Mouse (Mus musculus) midbrain, embryonic 11.5 days (tissue): ENCODE measurements around the gene Acbd3. TPM values are rescaled to one million over a fixed set of nuclear protein-coding genes. Genes with fewer than 3 reads are reported as not detected.

Experiments
- ATAC-seq: fragments of 200-750 bp; cut with Nextera tagmentation; 2 replicates; pipeline ENCODE4 v1.8.0; 2017; ENCODE audit warnings: moderate TSS enrichment, moderate library complexity; ENCODE audit not compliant: low FRiP score
- DNase-seq: peaks from one replicate; pipeline ENCODE4 v3.0.0; 2015; ENCODE audit warnings: low spot score; ENCODE audit errors: missing footprints
- H3K27ac ChIP-seq: fragments of 300-500 bp; sonication (generic); 2 replicates; pipeline ENCODE4 v1.5.1; 2014; ENCODE audit warnings: low read depth, low read length
- H3K27me3 ChIP-seq: fragments of 300-500 bp; sonication (generic); 2 replicates; pipeline ENCODE4 v1.6.1; 2014; ENCODE audit warnings: mild to moderate bottlenecking, low read length, moderate library complexity, mixed read lengths; ENCODE audit not compliant: control insufficient read depth, insufficient read depth
- H3K36me3 ChIP-seq: fragments of 300-500 bp; sonication (generic); 2 replicates; pipeline ENCODE4 v1.6.1; 2014; ENCODE audit warnings: mild to moderate bottlenecking, low read length, moderate library complexity, mixed read lengths; ENCODE audit not compliant: control insufficient read depth, insufficient read depth
- H3K4me1 ChIP-seq: fragments of 300-500 bp; sonication (generic); 2 replicates; pipeline ENCODE4 v1.6.1; 2014; ENCODE audit warnings: low read length; ENCODE audit not compliant: control insufficient read depth, insufficient read depth
- H3K4me2 ChIP-seq: fragments of 300-500 bp; sonication (generic); 2 replicates; pipeline ENCODE4 v1.6.1; 2014; ENCODE audit warnings: mild to moderate bottlenecking, moderate library complexity
- H3K4me3 ChIP-seq: fragments of 300-500 bp; sonication (generic); 2 replicates; pipeline ENCODE4 v1.5.1; 2014; ENCODE audit warnings: low read depth, low read length
- H3K9ac ChIP-seq: fragments of 300-500 bp; sonication (generic); 2 replicates; pipeline ENCODE4 v1.6.1; 2014; ENCODE audit warnings: low read length
- H3K9me3 ChIP-seq: fragments of 300-500 bp; sonication (generic); 2 replicates; pipeline ENCODE4 v1.6.1; 2016; ENCODE audit warnings: low read length; ENCODE audit not compliant: control insufficient read depth
- WGBS: fragments of 180-500 bp; shearing (Covaris S2); extraction: QIAGEN DNeasy Blood & Tissue Kit; methylation state at CpG from one replicate; pipeline ENCODE4 v1.1.7; 2014; 5-methylcytosine and 5-hydroxymethylcytosine counted together
- polyA plus RNA-seq: library from polyadenylated mRNA; unstranded; fragments of >200 nt; fragmentation: Nextera tagmentation; extraction: Ambion mirVana; gene quantifications from 2 replicates; pipeline ENCODE4 v1.2.1, GENCODE M21; 2014

The Acbd3 gene
- polyA plus RNA-seq, 1 experiment from 2014 or later = 20.8 TPM

DNA sequence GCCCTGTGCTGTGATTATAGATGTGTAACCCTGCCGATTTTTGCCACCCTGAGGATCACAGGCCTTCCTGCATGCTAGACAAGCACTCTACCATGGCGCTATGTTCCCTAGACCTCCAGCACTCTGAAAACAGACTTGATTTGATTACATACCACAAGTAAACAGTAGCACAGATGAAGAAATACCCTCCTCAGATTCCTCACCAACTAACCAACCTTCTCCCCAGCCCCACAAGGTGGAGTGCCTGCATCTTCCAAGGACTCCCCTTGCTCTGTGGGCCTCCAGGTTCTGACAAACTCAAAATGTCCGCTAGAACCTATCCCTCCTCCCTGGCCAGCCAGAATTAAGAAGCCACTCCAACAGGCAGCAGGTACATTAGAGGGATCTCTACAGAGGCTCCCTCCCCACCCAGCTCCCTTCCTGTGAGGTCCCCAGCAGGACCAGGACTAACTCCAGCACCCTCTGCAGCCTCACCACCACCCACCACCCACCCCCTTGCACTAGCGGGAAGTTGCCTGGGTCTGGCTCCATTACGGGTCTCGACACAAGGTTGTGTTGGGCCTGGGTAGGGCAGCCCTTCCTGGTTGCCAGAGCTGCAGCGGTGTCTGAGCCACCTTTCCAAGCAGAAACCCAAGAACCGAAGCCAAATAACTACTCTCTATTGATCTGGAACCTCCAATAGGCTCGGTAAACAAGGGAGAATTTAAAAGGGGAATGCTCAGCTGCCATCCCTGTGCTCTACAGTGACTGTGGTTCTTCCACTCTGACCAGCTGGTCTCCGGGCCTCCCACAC, 41.9 kb downstream of the Acbd3 start:
- peak; percentile 85 for DNase-seq

DNA sequence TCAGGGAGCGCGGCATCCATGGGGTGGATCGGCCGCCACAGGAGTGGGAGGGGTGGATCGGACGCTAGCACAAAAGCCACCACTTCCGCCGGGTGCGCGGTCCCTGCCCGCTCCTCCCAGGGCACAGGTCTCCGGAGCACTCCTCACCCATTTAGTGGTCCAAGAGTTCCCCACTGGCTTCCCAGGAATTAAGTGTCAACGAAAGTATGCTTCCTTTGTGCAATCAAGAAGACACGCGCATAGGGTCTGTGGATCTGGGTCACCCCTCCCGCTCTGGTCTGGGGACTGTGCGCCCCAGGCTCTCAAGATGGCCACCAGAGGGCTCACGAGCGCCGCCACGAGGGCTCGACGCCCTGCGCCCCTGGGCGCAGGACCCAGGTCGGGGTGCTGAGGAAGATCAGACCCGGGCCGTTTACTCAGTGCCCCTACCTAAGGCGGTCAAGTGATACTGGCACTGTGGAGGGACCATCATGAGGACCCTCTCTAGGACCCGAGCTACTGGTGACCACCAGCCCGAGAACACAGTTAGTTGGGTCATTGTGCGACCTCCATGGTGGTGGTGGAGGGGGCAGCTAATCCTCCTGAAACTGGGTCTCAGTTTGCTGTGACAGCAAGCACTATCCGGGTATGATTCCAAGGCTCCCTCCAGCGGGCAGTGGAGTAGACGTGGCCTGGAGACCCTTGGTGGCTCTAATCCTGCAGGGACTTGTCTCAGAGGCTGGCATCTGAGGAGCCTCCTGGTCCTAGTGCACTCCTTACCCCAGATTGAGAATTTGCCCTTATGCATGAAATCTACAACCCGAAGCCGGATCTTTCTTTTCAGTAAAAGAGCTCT, 42.7 kb downstream of the Acbd3 start:
- peak overlapping the region; percentile 57 for H3K27ac ChIP-seq
- no peaks in the 10 kb centered on the region for H3K9me3 ChIP-seq
- H3K36me3 ChIP-seq = no peaks in the 10 kb centered on the region
- DNase-seq (peak; percentile 98), ATAC-seq (peak; percentile 90)
- H3K4me3 ChIP-seq = peak overlapping the region; percentile 52
- 2% methylated on average over 37 of the region's 37 CpGs for WGBS
- peaks cover 12% of the 10 kb centered on the region for H3K4me1 ChIP-seq
- no peaks in the 10 kb centered on the region for H3K27me3 ChIP-seq
- H3K9ac ChIP-seq = peak overlapping the region; percentile 87
- peak overlapping the region; percentile 77 for H3K4me2 ChIP-seq

More for the DNA sequence above, 41.9 kb downstream of the Acbd3 start:
- Histone ChIP-seq H3K36me3 (no peaks in the 10 kb centered on the region), H3K27me3 (no peaks in the 10 kb centered on the region), H3K4me2 (peak overlapping the region; percentile 77), H3K27ac (peak overlapping the region; percentile 57), H3K9ac (peak overlapping the region; percentile 87), H3K9me3 (no peaks in the 10 kb centered on the region), H3K4me3 (peak overlapping the region; percentile 52), H3K4me1 (peaks cover 12% of the 10 kb centered on the region)
- peak; percentile 25; the same call in 1 of the 2 replicates for ATAC-seq
- 15% methylated on average over 10 of the region's 10 CpGs for WGBS

DNA sequence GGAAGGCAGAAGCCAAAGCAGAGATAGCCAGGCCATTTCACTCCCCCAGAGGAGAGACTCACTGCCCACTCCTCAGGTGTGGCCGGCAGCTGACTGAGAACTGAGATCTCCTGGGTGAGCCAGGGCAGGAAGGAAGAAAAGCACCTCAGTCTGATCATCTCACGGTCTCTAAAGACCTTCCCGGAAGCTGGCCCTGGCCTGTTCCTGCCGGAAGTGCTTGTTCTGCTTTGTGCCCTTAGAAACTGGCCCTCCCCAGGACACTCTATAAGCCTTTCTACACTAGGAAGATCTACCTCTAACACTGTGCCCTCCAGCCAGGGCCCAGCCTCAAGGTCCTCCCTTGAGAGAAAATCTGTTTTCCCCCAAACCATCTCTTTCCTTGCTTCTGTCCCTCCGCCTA, 45.5 kb downstream of the Acbd3 start:
- ATAC-seq (no peak), DNase-seq (no peak)
- H3K27me3 ChIP-seq = no peaks in the 10 kb centered on the region
- H3K36me3 ChIP-seq = no peaks in the 10 kb centered on the region
- 80% methylated on average over 5 of the region's 5 CpGs for WGBS
- H3K4me3 ChIP-seq = no peak overlapping the region
- no peak overlapping the region for H3K27ac ChIP-seq
- no peak overlapping the region for H3K9ac ChIP-seq
- peaks cover 5% of the 10 kb centered on the region; the same call in 1 of the 2 replicates for H3K9me3 ChIP-seq
- H3K4me1 ChIP-seq = peaks cover 12% of the 10 kb centered on the region
- H3K4me2 ChIP-seq = no peak overlapping the region

DNA sequence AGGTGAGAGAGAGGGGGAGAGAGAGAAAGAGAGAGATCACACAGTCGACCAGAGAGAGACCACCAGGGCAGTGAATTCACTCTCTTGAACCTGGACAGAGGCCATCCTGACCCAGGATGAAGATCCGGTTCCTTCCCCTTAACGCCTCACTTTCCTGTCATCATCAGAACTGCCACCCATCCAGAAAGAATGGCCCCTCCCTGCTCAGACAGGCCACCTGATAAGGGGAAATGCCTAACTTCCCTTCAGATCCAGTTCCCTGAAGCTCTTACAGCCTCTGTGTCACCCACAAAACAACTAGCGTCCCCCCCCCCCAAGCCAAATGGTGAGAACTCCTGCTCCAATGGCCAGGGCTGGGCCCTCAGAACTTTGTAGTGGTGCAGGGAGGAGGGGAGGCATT, 45.9 kb downstream of the Acbd3 start:
- H3K36me3 ChIP-seq = no peaks in the 10 kb centered on the region
- H3K4me2 ChIP-seq = no peak overlapping the region

DNA sequence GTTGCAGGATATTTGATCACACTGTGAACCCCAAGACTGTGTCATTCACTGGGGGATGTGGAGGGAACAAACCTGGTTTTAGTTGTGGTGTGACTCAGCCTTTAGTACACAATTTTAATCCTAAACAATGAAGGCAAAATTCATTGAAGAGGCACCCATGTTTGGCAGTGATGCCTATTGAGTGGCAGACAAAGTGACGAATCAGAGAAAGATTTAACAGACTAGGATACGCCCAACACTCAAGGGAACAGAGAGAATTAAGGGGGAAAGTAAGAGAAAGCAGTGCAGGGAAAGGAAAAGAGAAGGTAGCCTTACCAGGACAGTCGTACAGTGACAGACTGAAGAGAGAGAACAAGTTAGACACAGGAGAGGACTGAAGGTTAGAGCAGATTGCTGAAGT, 46.4 kb downstream of the Acbd3 start:
- WGBS = 87% methylated on average over 3 of the region's 3 CpGs
- Histone ChIP-seq H3K36me3 (no peaks in the 10 kb centered on the region), H3K27ac (no peak overlapping the region), H3K4me1 (peaks cover 11% of the 10 kb centered on the region), H3K4me3 (no peak overlapping the region), H3K9me3 (peaks cover 5% of the 10 kb centered on the region; the same call in 1 of the 2 replicates), H3K27me3 (no peaks in the 10 kb centered on the region), H3K9ac (no peak overlapping the region), H3K4me2 (no peak overlapping the region)
- ATAC-seq (no peak), DNase-seq (no peak)

More for the DNA sequence above, 45.9 kb downstream of the Acbd3 start:
- DNase-seq (no peak), ATAC-seq (no peak)
- peaks cover 12% of the 10 kb centered on the region for H3K4me1 ChIP-seq
- WGBS = 68% methylated on average over 4 of the region's 4 CpGs
- no peak overlapping the region for H3K9ac ChIP-seq
- H3K27me3 ChIP-seq = no peaks in the 10 kb centered on the region
- peaks cover 5% of the 10 kb centered on the region; the same call in 1 of the 2 replicates for H3K9me3 ChIP-seq
- no peak overlapping the region for H3K4me3 ChIP-seq
- H3K27ac ChIP-seq = no peak overlapping the region

DNA sequence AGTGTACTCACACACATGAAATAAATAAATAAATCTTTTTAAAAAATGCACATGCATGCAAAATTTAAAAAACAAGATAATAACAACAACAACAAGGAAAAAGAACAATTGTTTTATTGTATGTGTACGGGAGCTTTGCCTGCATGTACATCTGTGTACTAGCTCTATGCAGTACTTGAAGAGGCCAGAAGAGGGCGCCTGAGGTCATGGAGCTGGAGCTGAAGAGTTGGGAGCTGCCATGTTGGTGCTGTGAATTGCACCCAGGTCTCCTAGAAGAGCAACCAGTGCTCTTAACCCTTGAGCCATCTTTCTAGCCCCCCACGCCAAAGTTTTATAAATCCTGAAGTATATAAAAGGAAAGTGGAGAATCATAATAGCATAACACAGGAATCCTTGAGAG, 48.8 kb downstream of the Acbd3 start:
- Histone ChIP-seq H3K4me2 (no peak overlapping the region), H3K4me1 (no peaks in the 10 kb centered on the region), H3K9ac (no peak overlapping the region), H3K9me3 (peaks cover 5% of the 10 kb centered on the region; the same call in 1 of the 2 replicates), H3K27ac (no peak overlapping the region), H3K4me3 (no peak overlapping the region), H3K27me3 (no peaks in the 10 kb centered on the region), H3K36me3 (no peaks in the 10 kb centered on the region)
- no peak for ATAC-seq
- 63% methylated on average over 3 of the region's 3 CpGs for WGBS
- DNase-seq = peak; percentile 87

DNA sequence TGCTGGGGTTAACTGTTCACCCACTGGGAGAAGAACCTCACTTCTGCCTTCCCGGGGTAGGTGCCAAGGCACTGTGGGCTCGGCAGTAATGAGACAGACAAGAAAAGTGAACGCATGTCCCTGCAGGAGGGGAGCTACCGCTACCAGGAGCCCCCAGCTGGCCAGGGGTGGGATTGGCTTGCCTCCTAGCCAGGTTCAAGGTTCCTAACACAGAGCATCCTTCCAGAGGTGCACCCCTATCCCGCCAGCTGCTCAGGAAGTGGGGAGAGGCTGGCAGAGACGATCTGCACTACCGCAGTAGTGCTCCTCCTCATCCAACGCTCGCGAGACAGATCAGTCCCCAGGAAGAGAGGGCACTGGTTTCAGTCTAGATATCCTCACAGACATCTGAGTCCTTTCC, 49.5 kb downstream of the Acbd3 start:
- WGBS = 85% methylated on average over 10 of the region's 10 CpGs

DNA sequence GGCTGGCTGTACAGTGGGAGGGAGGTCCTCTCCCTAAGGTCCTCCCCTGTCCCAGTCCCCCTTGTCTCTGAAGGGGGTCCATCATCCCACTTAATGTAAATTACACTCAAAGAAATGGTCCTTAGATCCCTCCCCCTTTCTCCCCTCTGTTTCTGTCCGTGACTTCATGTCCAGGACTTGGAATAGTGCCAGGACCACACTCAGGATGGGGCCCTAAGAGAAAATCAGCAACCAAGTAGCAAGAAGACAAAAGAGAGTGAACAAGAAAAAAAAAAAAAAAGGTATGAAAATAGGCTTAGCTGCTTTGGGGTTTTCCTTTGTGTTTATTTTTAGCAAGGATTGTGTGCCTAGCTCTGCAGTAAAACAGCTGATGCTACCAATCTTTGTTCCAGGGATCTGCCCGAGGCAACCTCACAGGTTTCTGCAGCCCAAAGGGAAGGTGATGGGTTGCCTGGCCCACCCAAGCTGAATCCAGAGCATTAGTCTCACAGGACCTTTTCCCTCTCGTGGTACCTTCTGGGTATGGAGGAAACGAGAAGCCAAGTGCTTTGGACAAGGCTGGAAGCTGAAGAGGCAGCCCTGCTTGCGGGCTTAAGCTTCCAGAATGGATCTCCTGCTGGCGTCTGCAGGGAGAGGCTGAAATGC, 50.1 kb downstream of the Acbd3 start:
- Histone ChIP-seq H3K27ac (no peak overlapping the region), H3K9ac (no peak overlapping the region), H3K27me3 (no peaks in the 10 kb centered on the region), H3K36me3 (no peaks in the 10 kb centered on the region), H3K9me3 (peaks cover 5% of the 10 kb centered on the region; the same call in 1 of the 2 replicates), H3K4me3 (no peak overlapping the region), H3K4me1 (no peaks in the 10 kb centered on the region), H3K4me2 (no peak overlapping the region)
- peak; percentile 70 for DNase-seq
- 62% methylated on average over 6 of the region's 6 CpGs for WGBS
- no peak for ATAC-seq

More for the DNA sequence above, 49.5 kb downstream of the Acbd3 start:
- no peaks in the 10 kb centered on the region for H3K36me3 ChIP-seq
- H3K4me2 ChIP-seq = no peak overlapping the region
- H3K9me3 ChIP-seq = peaks cover 5% of the 10 kb centered on the region; the same call in 1 of the 2 replicates
- H3K4me3 ChIP-seq = no peak overlapping the region
- no peaks in the 10 kb centered on the region for H3K27me3 ChIP-seq
- no peak for DNase-seq
- H3K27ac ChIP-seq = no peak overlapping the region
- no peaks in the 10 kb centered on the region for H3K4me1 ChIP-seq
- no peak for ATAC-seq
- no peak overlapping the region for H3K9ac ChIP-seq
